Mouse (Mus musculus): ENCODE results near the gene Slc9a3r1.

Slc9a3r1 gene

DNA sequence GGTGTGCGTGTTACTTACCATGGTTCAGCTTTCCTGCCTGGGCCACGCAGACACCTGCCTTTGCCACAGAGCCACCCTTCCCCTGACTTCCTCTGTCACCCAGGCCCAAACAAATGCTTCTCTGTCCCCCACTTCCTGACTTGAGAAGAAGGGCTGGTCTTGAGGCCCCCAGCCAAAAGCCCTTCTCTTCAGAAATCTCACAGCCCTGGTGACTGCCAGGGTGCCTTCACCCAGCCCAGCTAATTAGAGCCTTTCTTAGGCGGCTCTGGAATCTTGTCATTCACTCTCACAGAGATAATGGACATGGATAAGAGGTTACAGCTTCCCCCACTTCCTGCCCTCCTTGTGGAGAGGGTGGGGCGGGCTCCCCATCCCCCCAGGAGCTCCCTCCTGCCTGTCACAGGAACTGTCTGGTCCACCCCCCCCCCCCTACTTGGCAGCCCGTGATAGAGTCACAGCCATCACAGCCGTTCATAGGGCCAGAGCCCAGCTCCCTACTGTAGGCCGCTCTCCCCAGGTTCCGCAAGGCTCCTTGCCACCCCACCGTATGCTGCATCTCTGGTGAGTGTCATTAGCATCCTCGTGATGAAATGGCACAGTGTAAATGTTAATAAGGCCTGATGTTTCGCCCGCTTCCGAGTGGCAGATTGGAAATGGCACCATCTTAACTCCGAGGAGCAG lies 63.8 kb downstream of the Slc9a3r1 start:
- DNase-seq: no peak

DNA sequence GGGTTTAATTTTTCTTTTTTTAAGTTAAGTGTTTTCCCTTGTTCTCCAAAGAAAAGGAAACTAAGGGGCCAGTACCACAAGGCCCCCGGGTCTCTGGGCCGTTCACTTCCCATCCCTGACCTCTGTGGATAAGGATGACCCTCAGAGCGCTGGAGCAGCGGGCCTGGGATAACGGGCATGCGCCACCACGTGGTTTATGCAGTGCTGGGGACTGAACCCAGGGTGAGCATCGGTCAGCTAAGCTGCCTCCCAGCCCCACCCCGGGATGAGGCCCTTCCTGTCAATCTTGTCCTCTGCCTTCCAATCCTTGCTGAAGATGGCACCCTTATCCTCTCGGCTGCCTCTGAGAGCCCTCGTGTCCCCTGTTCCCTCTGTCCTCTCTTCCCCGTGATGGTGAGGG lies 64.5 kb downstream of the Slc9a3r1 start:
- DNase-seq: no peak

DNA sequence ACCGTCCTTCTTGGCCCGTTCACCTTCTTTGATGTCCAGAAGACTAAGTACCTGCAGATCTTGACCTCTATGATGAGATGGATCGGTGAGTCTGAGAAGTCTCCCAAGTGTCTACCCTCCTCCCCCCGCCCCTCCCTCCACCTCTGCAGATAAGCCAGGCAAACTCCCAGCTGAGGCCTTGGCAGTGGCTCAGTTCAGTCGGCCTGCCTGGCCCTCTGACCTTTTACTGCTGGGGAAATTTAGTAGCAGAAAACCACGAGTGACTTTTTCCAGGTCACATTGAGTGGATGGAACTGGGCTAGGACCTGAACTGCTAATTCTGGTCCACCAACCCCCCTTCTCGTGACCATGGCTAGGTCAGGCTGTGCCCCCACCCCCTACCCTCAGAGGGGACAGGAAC lies 65.3 kb downstream of the Slc9a3r1 start:
- no peak for DNase-seq

DNA sequence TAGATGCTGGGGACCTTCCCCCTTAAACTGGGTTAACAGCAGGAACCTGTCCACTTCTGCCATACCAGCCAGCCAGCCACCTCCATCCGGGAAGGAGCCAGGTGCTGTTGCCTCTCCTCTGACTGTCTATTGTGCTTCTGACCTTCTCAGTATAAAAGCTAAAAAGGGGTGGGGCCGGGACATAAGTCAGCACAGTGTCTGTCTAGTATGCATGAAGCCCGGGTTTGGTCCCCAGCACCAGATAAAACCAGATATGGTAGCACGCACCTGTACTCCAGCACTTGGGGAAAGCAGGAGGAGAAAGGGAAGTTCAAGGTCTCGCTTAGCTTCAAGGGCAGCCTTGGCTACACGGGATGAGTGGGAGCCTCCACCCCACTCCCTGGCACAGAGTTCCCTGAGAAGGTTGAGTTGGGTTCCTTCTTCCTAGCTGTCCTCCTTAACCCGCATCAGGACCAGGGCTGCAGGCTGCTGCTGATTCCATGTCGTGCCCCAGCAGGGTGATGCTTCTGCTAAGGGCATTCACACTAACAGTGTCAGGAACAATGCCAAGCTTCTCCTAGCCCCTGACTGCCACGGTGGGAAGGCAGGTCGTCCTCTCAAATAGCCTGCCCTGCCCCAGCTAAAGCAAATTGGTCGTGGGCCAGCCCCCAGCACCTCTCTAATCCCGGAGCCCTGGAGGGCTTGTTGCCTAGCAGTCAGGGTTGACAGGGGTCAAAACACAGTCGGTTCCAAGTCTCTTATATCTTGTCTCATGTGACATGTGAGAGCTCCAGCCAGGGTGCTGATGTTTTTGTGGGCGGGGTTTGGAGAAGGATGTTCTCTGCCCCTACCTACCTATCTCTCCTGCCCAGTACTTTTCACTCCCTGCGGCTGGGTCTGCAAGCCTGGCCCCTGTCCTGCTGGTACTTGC lies 66.1 kb downstream of the Slc9a3r1 start:
- no peak for DNase-seq
